Mouse (Mus musculus): Measurements from ENCODE around the gene Thbs4.

Gene Thbs4

DNA sequence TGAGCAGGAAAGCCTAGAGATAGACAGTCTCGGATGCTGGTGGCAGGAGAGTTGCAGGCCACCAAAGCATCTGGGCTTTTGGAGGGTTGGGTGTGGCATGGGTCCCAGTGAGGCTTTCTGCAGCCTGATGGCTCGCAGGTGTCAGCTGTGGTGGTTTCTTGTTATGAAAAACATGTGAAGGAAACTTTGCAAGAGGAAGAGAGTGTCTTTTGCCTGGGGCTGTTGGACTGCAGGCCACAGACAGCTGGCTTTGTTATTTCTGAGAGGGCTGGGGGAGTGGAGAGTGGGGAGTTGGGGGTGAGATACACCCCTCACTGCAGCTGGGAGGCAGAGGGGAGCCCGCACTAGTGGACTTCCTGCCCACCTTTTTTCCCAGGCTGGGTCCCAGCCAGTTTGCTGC lies 55.8 kb downstream of the Thbs4 start:
- no peak for TF ChIP-seq POU5F1 (IDR thresholded peaks at IDR 0.05; ENCODE audit: borderline replicate concordance, low read length)
- peaks cover 8% of the 10 kb centered on the region for H3K27me3 ChIP-seq (ENCODE audit: insufficient read depth, low read length)
- no peak overlapping the region for H3K4me3 ChIP-seq (replicated peaks; ENCODE audit: low read length)

DNA sequence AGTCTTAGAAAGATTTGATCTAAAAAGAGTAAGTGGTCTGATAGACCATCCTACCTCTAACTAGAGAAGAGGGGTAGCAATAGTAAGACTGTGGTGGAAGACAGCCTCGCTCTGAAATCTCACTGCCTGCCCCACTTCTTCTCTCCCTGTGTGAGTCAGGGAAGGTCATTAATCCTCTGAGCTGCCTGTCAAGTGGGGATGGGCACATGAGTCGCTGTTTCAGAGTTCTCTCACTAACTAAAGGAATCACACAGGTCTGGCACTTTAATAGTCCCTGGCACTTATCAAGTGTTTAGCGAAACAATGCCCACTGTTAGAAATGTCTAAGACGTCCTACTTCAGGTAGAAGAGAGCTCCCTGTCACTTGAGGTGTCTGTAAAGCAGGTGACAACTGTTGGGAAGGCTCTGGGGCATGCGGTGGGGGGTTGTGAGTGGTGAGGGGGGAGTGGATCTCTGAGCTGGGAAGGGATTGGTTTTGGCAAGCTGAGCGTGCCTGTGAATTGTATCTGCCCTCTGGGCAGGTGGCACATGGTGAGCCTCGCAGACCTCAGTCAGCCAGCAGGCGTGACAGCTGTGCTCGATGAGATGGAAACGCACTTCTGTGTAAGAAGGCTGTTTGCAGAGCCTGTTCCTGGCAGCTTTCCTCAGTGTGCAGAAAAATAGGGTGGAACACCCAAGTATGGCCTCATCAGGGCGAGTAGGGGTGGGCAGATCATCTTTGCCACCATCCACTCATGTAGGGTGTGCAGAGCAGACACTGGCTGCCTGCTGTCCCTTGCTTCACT lies 57.9 kb downstream of the Thbs4 start:
- peaks cover 6% of the 10 kb centered on the region; the same call in 1 of the 2 replicates for H3K4me1 ChIP-seq (replicated peaks; ENCODE audit: low read depth, low read length)
- TF ChIP-seq NANOG (IDR thresholded peaks at IDR 0.05; ENCODE audit: borderline replicate concordance, low read length): no peak
- H3K9me3 ChIP-seq (ENCODE audit: low read length): no peaks in the 10 kb centered on the region

More for the DNA sequence above, 55.8 kb downstream of the Thbs4 start:
- Histone ChIP-seq H3K9me3 (ENCODE audit: low read length) (no peaks in the 10 kb centered on the region), H3K4me1 (replicated peaks; ENCODE audit: low read depth, low read length) (no peaks in the 10 kb centered on the region), H3K36me3 (ENCODE audit: insufficient read depth, low read length) (no peaks in the 10 kb centered on the region)

DNA sequence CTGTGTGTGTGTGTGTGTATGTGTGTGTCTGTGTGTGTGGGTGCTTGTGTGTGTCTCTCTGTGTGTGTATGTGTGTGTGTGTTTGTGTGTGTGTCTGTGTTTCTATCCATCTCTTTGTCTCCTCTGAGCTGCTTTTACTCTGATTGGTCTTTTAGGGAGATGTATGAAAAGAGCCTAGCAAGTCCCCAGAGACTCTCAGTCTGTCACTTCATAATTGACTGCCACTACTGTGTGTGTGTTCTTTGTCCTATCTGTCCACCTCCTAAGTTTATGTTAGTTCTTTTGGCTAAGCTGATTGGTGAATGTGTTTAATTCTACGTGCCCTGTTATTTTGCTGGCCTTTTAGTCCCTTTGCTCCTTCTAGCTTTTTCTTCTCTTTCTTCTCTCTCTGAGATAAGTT lies 58.9 kb downstream of the Thbs4 start:
- Histone ChIP-seq H3K36me3 (ENCODE audit: insufficient read depth, low read length) (no peaks in the 10 kb centered on the region), H3K4me1 (replicated peaks; ENCODE audit: low read depth, low read length) (peaks cover 6% of the 10 kb centered on the region; the same call in 1 of the 2 replicates), H3K4me3 (replicated peaks; ENCODE audit: low read length) (no peak overlapping the region), H3K9me3 (ENCODE audit: low read length) (no peaks in the 10 kb centered on the region), H3K27me3 (ENCODE audit: insufficient read depth, low read length) (peaks cover 19% of the 10 kb centered on the region)
- TF ChIP-seq NANOG (IDR thresholded peaks at IDR 0.05; ENCODE audit: borderline replicate concordance, low read length) (no peak), POU5F1 (IDR thresholded peaks at IDR 0.05; ENCODE audit: borderline replicate concordance, low read length) (no peak), CTCF (conservative IDR thresholded peaks at IDR 0.05; ENCODE audit: low read length) (no peak)

More for the DNA sequence above, 57.9 kb downstream of the Thbs4 start:
- Histone ChIP-seq H3K36me3 (ENCODE audit: insufficient read depth, low read length) (no peaks in the 10 kb centered on the region), H3K4me3 (replicated peaks; ENCODE audit: low read length) (no peak overlapping the region), H3K27me3 (ENCODE audit: insufficient read depth, low read length) (peaks cover 19% of the 10 kb centered on the region)

DNA sequence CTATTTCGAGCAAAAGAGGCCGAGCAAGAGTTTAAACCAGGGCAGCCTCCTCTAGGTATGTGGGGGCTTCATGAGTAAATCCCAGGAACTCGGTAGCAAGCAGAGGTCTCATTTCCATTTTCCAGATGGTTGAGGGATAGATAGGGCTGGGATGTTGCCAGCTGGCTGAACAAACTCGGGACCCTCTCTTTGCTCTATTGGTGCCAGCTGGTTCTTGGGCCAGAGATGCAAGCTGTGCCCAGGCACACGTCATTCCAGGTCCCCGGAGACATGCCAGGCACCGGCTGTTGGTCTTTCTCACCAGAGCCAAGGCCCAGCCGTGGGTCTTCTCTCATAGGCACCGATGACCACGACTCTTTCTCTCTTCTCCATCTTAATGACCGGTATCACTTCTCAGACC lies 60.9 kb downstream of the Thbs4 start:
- Histone ChIP-seq H3K9me3 (ENCODE audit: low read length) (no peaks in the 10 kb centered on the region), H3K4me3 (replicated peaks; ENCODE audit: low read length) (no peak overlapping the region), H3K36me3 (ENCODE audit: insufficient read depth, low read length) (no peaks in the 10 kb centered on the region), H3K4me1 (replicated peaks; ENCODE audit: low read depth, low read length) (peaks cover 6% of the 10 kb centered on the region; the same call in 1 of the 2 replicates), H3K27me3 (ENCODE audit: insufficient read depth, low read length) (peaks cover 19% of the 10 kb centered on the region)
- TF ChIP-seq POU5F1 (IDR thresholded peaks at IDR 0.05; ENCODE audit: borderline replicate concordance, low read length) (no peak), CTCF (conservative IDR thresholded peaks at IDR 0.05; ENCODE audit: low read length) (no peak), NANOG (IDR thresholded peaks at IDR 0.05; ENCODE audit: borderline replicate concordance, low read length) (no peak)

DNA sequence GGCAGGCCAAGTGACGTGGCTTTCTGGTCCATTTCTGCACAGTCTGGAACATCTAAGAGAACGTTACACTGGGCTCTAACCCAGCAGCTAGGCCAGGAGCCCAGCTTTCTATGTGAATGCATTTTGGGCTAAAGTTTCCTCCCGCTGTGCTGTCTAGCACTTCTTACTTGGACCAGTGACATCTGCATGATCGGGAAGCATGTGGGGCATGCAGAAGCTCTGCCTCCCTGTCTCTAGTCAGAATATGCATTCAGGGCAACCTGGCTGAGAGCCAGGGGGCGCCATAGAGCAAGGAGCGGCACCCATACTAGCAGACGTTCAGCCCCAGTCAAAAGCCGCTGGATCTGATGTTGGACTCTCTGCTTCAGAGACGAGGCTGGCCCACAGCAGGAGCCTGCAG lies 61.4 kb downstream of the Thbs4 start:
- Histone ChIP-seq H3K36me3 (ENCODE audit: insufficient read depth, low read length) (no peaks in the 10 kb centered on the region), H3K4me1 (replicated peaks; ENCODE audit: low read depth, low read length) (peaks cover 6% of the 10 kb centered on the region; the same call in 1 of the 2 replicates), H3K27me3 (ENCODE audit: insufficient read depth, low read length) (peaks cover 19% of the 10 kb centered on the region), H3K9me3 (ENCODE audit: low read length) (no peaks in the 10 kb centered on the region), H3K4me3 (replicated peaks; ENCODE audit: low read length) (no peak overlapping the region)
- peak; percentile 87 for TF ChIP-seq CTCF (conservative IDR thresholded peaks at IDR 0.05; ENCODE audit: low read length)
- TF ChIP-seq NANOG (IDR thresholded peaks at IDR 0.05; ENCODE audit: borderline replicate concordance, low read length): no peak

DNA sequence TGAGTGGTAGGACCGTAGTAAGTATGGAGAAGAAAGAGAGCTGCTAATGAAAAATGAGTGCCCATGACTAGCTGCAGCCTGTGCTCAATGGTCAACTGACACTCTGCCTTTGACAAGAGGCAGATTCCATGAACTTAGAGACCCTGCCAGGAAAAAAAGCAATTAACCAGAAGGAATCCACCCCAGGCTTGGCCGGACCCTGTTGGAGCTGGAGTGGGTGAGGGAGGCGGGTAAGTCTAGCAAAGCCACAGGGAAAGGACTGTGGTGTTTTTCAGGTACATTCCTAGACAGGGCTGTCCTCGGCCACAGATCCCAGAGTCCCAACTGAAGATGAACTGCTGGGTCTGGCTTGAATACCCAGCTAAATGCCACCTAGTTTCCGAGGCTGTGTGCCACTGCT lies 61.8 kb downstream of the Thbs4 start:
- Histone ChIP-seq H3K36me3 (ENCODE audit: insufficient read depth, low read length) (no peaks in the 10 kb centered on the region), H3K4me3 (replicated peaks; ENCODE audit: low read length) (no peak overlapping the region), H3K4me1 (replicated peaks; ENCODE audit: low read depth, low read length) (peaks cover 6% of the 10 kb centered on the region; the same call in 1 of the 2 replicates), H3K9me3 (ENCODE audit: low read length) (no peaks in the 10 kb centered on the region), H3K27me3 (ENCODE audit: insufficient read depth, low read length) (peaks cover 19% of the 10 kb centered on the region)
- TF ChIP-seq POU5F1 (IDR thresholded peaks at IDR 0.05; ENCODE audit: borderline replicate concordance, low read length): no peak
- TF ChIP-seq CTCF (conservative IDR thresholded peaks at IDR 0.05; ENCODE audit: low read length): no peak
- TF ChIP-seq NANOG (IDR thresholded peaks at IDR 0.05; ENCODE audit: borderline replicate concordance, low read length): no peak

DNA sequence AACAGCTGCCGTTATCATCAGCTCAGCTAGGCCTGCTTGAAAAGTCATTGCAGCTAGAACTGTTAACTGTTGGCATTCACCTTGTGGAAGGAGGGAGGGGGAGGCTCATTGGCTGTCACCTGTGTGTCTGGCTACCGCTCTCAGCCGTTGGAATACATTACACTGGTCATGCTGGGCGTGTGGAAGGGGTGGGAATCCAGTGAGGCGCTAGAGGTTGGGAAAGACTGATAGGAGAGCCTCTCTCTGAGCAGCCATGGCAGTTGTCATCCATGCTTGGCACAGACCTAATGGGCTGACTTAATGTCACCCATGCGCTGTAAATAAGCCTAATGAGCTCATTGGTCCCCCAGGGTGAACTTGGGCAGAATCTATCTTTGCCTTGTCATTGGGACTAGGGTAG lies 62.8 kb downstream of the Thbs4 start:
- no peaks in the 10 kb centered on the region for H3K36me3 ChIP-seq (ENCODE audit: insufficient read depth, low read length)

DNA sequence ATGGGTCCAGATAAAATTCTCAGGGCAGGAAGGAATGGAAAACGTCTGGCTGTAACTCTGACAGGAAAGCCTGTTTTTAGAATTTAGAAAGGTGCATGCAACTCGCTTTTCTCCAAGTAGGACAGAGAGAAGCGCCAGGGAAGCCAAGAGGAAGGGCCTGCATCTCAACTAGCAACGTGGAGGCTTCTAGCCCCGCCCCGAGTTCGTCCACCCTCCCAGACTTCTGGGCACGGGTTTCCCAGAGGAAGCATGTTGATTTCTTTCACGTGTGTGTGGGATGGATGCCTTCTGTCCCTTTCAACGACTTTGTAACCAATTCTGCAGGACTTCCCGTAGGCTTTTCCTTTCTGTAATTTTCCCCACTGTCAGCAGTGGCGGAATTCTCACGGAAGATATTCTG lies 64.8 kb downstream of the Thbs4 start:
- Histone ChIP-seq H3K4me1 (replicated peaks; ENCODE audit: low read depth, low read length) (peaks cover 6% of the 10 kb centered on the region; the same call in 1 of the 2 replicates), H3K9me3 (ENCODE audit: low read length) (no peaks in the 10 kb centered on the region), H3K27me3 (ENCODE audit: insufficient read depth, low read length) (peaks cover 15% of the 10 kb centered on the region), H3K4me3 (replicated peaks; ENCODE audit: low read length) (no peak overlapping the region), H3K36me3 (ENCODE audit: insufficient read depth, low read length) (no peaks in the 10 kb centered on the region)
- TF ChIP-seq CTCF (conservative IDR thresholded peaks at IDR 0.05; ENCODE audit: low read length): no peak
- no peak for TF ChIP-seq NANOG (IDR thresholded peaks at IDR 0.05; ENCODE audit: borderline replicate concordance, low read length)
- TF ChIP-seq POU5F1 (IDR thresholded peaks at IDR 0.05; ENCODE audit: borderline replicate concordance, low read length): no peak

More for the DNA sequence above, 62.8 kb downstream of the Thbs4 start:
- Histone ChIP-seq H3K4me1 (replicated peaks; ENCODE audit: low read depth, low read length) (peaks cover 6% of the 10 kb centered on the region; the same call in 1 of the 2 replicates), H3K27me3 (ENCODE audit: insufficient read depth, low read length) (peaks cover 15% of the 10 kb centered on the region), H3K9me3 (ENCODE audit: low read length) (no peaks in the 10 kb centered on the region), H3K4me3 (replicated peaks; ENCODE audit: low read length) (no peak overlapping the region)
- TF ChIP-seq NANOG (IDR thresholded peaks at IDR 0.05; ENCODE audit: borderline replicate concordance, low read length) (no peak), CTCF (conservative IDR thresholded peaks at IDR 0.05; ENCODE audit: low read length) (no peak), POU5F1 (IDR thresholded peaks at IDR 0.05; ENCODE audit: borderline replicate concordance, low read length) (no peak)

DNA sequence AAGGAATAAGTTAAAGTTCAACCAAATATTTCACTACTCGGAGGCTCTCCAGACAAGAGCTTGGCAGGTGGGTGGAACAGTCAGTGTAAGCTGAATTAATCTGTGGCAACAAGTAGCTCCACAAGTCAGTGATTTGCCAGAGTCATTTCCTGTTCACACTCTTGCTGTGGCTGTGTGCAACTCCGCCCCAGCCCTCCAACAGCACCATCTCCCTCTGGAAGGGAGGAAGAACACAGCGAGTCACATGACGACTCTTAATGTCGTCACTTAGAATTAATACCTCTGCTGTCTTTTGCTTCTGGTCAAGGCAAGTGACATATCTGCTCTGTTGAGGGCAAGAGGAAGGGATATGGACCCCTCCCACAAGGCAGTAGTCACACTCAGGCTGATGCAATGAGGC lies 72.2 kb downstream of the Thbs4 start:
- no peak overlapping the region for H3K4me3 ChIP-seq (replicated peaks; ENCODE audit: low read length)
- H3K9me3 ChIP-seq (ENCODE audit: low read length): no peaks in the 10 kb centered on the region
- TF ChIP-seq CTCF (conservative IDR thresholded peaks at IDR 0.05; ENCODE audit: low read length): no peak
- TF ChIP-seq POU5F1 (IDR thresholded peaks at IDR 0.05; ENCODE audit: borderline replicate concordance, low read length): no peak
- TF ChIP-seq NANOG (IDR thresholded peaks at IDR 0.05; ENCODE audit: borderline replicate concordance, low read length): no peak
- no peaks in the 10 kb centered on the region for H3K4me1 ChIP-seq (replicated peaks; ENCODE audit: low read depth, low read length)
- no peaks in the 10 kb centered on the region for H3K27me3 ChIP-seq (ENCODE audit: insufficient read depth, low read length)
- no peaks in the 10 kb centered on the region for H3K36me3 ChIP-seq (ENCODE audit: insufficient read depth, low read length)

All from E14TG2a.4 (cell line).